Mouse (Mus musculus): ENCODE measurements at regions not wholly inside any gene's neighbourhood (a gene's known extent, or its start where the extent isn't known, plus 50 kb on each side); places are given as distances from the start of the nearest gene placed in this dataset.

DNA sequence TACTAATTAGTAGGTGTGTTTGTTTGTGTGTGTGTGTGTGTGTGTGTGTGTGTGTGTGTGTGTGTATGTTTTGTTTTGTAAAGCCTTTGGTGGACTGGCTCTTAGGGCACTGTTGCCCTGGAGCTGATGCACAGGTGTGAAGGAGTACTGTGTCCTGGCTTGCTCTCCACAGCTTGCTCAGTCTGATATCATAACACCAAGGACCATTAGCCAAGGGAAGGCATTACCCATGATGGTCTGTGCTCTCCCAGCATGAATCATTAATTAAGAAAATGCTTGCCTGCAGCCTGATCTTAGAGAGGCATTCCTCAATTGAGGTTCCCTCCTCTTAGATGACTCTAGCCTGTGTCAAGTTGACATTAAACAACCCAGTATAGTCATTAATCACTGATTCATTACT is 54.7 kb downstream of the Spry2 start:
- no peak for DNase-seq (ENCODE audit: low spot score in 2 of 2)

DNA sequence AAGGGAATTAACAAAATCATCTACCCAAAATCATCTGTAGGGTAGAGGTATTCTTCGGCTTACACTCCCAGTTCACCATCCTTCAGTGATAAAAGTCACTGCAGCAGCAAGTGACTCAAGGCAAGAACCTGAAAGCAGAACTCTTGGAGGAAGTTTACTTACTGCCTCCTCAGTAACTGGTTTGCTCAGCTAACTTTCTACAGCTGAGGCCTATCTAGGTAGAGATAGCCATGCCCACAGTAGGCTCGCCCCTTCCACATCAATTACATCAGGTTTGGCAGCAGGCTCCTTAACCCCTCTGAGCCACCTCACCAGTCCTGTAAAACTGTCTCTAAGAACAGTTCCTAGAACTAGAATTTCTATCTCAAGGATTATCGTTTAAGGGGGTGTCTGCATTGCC is 59.1 kb downstream of the Spry2 start:
- no peak for DNase-seq (ENCODE audit: low spot score in 2 of 2)

DNA sequence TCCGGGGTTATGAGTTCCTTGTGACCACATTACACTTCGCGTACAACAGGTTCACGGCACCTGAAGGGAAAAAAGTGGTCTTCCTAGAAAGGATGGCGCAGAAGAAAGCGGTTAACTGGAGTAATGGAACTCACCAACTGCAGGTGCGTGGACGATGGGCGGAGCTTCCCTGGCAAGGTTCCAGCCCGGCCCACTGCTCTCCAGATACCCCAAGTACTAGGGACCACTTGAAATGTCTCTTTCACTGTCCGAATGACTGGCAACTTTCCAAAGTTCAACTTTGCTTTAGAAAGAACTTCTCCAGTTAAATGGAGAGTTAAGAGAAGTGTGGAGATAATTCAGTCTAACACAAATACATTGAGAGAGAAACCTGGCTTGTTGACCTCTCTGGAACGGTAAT is 65.9 kb downstream of the Spry2 start:
- DNase-seq (ENCODE audit: low spot score in 2 of 2): no peak

DNA sequence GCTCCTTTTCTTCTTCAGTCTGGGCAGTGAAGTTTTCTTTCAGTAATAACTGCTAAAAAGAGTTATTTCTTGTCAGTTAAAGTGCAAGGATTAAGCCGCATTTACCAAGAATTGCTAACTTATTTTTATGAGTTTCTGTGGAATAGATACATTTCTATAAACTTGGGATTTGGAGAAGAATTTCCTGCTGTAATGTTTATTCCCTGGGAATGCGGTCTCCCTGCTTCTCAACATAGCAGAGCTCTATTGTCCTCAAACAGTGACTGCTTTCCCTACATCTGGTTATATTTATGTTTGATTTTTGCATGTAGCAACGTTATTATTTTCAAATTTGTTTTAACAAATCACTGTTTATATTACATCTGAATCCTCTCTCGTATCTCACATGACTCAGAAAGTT is 66.3 kb downstream of the Spry2 start:
- DNase-seq (ENCODE audit: low spot score in 2 of 2): no peak

DNA sequence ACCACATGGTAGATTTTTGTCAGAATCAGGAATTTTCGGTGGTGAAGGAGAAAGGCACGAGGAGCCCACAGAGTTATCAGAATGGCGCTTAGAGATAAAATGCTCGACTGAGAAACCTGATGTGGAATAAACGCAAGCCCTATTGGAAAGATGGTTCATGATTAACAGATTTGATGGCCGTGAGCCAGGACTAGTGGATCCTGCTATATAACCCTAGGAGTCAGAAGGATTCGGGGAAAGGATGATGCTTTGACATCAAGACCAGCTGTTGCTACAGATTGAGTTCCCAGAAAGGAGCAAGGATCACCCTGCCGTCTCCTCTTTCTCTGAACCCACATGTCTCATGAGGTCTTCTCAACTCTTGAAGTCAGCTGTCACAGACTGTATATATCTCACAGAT is 73.5 kb downstream of the Spry2 start:
- no peak for DNase-seq (ENCODE audit: low spot score in 2 of 2)

DNA sequence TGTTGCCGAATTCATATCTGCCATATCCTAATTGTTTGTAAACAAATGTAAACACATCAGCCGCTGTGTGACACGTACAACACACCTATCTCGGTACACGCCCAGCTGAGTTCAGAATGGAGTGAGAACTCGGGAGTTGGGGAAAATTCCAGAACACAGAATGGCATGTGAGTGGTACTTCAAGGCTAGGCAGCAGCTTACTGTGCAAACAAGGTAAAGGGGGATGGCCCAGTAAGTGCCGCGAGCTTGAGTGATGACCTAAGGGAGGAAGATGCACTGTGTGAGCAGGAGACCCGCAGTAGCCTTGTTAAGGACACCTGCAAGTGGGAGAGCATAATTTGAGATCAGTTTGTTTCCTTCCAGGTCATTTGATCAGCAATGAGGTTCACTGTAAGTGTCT is 74.0 kb downstream of the Spry2 start:
- no peak for DNase-seq (ENCODE audit: low spot score in 2 of 2)

DNA sequence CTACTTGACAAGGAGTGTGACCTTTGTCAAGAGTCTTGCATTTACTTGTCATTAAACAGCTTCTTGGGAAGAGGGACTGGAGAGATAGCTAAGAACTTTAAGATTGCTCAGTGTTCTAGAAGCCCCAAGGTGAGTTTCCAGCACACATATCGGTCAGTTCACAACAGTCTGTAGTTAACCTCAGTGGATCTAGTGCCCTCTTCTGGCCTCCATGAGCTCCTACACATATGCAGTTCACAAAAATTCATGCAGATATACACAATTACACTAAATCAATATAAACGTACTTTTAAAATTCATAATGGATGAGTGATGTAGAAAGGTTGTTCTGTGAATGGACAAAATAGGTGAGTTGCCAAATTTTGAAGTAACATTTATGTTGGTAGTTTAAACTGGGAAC is 77.1 kb downstream of the Spry2 start:
- no peak for DNase-seq (ENCODE audit: low spot score in 2 of 2)

DNA sequence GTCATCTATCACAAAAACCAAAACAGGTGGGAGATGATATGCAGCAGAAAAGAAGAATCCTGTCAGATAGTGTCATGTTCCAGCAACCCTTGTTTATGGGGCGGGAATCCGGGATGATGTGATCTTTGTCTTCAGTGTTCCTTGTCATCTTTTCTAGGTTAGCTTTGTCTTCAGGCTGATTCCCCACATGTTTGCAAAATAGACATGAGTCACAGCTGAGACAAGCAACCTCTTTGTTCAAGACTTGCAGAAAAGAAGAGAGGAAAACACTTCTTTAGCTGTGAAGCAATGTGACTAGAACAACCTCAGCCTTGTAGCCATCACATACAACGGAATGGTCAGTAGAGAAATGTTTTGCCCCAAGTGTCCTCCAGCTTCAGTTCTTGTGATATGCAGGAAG is 77.8 kb downstream of the Spry2 start:
- no peak for DNase-seq (ENCODE audit: low spot score in 2 of 2)

DNA sequence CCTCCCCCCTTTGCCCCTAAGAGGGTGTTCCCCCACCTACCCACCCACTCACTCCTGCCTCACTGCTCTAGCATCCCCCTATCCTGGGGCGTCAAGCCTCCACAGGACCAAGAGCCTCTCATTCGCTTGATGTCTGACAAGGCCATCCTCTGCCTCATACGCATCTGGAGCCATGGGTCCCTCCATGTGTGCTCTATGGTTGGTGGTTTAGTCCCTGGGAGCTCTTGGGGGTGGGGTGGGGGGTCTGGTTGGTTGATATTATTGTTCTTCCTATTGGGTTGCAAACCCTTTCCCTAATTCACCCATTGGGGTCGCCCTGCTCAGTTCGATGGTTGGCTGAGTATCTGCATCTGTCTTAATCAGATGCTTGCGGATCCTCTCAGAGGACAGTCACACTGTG is 79.1 kb downstream of the Spry2 start:
- no peak for DNase-seq (ENCODE audit: low spot score in 2 of 2)

DNA sequence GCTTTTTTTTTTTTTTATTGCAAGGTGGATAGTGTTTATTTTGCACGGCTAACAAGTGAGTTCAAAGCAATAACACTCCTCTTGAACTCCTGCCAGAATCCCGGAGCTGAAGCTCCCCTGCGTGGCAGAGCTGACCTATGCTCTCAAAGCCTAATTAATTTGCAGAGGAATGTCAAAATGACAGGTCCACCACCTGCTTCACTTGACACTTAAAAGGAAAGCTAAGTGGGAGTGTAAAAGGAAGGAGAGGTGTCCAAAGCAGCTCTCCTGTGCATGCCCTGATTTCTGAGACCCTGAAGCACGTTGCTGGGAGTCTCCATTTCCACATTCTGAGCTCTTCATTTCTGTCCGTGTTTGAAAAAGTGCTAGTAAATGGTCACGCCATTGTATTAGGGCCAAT is 80.8 kb downstream of the Spry2 start:
- no peak for DNase-seq (ENCODE audit: low spot score in 2 of 2)

DNA sequence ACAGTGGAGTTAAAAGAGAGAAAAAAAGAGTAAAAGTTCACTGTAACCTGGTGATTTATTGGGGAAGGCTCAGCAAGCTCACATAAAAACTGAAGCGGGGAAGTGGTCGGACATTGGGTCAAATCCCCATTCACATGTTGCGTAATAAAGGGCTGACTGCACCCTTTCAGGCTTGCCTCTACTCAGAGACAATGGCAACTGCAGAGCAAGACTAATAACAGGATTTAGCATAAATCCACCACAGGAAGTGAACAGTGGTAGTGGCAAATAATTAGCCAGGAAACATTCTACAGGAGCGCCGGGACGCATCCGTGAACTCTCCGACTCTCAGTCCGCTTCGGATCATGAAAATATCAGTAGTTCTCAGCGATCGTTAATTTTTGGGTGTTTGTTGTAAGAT is 81.3 kb downstream of the Spry2 start:
- no peak for DNase-seq (ENCODE audit: low spot score in 2 of 2)

DNA sequence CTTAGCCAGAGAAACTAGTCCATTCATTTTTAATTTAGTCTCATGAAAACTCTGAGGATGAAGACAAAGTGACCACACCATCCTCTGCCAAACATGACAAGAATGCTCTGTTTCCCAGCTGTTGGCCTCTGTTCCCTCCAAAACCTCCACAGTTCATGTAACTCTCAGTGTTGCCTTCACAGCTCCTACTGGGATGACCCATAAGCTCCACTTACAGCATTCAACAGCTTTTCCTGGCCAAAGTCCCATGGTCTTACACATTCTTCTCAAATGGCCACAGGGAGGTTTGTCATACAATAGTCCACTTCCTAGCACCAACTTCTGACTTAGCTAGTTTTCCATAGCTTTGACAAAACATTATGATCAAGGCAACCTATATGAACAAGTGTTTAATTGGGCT is 83.0 kb downstream of the Spry2 start:
- DNase-seq (ENCODE audit: low spot score in 2 of 2): no peak

DNA sequence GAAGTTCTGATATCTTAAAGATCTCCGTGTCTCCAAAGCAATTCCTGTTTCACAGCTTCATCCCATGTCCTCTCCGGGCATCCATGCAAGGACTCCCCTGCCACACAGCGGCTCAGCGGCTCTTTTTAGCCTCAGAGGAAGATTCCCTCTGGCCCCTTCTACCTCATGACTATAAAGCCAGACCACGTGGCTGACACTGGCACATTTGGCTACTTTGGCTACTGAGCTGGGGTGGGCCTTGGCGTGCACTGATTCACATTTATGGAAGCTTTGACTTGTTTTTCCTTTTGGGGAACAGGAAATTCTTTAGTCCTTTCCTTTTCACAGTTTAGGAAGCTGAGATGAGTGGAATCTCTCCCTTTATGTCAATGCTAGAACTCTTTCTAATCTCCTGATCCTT is 83.5 kb downstream of the Spry2 start:
- DNase-seq (ENCODE audit: low spot score in 2 of 2): no peak

DNA sequence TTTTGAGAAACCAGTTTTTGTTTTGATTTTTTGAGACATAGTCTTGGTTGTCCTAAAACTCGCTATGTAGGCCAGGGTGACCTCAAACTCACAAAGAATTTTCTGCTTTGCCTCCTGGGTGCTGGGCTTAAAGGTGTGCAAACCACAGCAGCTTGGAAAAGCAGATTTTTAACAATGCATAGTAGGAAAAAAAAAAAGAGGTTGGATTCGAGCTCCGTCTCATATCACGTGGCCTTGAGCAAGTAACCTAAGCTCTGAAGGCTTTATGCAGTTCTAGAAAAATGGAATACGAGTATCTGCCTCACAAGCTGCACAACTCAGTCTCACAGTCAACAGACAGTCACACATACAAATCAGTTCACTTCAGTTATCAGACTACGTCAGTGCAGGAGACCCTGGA is 90.9 kb downstream of the Spry2 start:
- DNase-seq (ENCODE audit: low spot score in 2 of 2): no peak

DNA sequence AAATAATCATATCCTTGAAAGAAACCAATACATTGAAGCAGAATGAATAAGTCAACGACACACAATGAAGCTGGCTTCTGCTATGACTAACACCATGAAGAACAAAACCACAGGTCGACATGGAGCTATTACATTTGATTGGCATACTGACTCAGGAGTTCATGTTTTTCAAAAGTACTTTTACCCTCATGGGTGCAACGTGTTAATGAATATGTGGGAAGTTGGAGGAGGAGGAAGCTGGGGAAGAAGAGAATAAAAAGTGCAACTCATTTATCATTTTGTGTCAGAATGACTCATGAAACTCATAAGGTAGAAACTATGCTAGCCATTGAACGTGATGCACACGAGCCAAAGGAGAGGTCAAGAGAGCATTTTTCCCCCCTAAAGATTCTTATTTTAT is 91.3 kb downstream of the Spry2 start:
- no peak for DNase-seq (ENCODE audit: low spot score in 2 of 2)

DNA sequence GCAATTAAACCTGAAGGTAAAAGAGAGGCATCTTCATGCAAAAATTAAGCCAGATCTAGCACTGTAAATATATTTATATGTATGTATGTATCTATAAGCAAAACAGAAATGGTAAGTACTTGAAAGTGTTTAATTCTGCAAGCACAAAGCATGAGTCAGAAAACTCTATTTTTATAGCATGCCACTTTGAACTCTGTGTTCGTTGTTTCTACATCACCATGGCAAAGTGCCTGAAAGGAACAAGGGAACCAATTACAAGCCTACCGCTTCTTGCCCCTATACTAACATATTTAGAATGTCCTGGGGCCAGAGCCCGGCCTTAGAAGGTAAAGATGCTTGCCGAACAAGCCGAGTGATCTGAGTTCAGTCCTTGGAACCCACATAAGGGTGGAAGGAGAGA is 91.9 kb downstream of the Spry2 start:
- no peak for DNase-seq (ENCODE audit: low spot score in 2 of 2)

DNA sequence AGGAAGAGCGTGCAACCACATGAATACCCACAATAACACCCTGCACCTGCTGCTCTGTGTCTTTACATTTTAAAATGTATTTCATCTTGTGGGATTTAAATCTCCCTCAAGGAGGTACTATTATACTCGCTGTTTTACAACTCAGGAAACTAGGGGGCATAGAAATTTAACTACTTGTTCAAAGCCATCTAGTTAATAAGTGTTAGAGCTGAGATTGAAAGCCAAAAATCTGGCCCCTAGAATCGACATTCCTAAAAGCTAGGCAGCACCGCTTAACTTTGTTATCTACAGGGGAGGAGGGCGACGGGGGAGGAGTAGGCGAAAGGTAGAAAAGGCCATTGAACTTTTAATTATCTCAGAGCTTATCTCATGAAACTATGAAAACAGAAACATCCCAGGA is 93.3 kb downstream of the Spry2 start:
- DNase-seq (ENCODE audit: low spot score in 2 of 2): no peak

DNA sequence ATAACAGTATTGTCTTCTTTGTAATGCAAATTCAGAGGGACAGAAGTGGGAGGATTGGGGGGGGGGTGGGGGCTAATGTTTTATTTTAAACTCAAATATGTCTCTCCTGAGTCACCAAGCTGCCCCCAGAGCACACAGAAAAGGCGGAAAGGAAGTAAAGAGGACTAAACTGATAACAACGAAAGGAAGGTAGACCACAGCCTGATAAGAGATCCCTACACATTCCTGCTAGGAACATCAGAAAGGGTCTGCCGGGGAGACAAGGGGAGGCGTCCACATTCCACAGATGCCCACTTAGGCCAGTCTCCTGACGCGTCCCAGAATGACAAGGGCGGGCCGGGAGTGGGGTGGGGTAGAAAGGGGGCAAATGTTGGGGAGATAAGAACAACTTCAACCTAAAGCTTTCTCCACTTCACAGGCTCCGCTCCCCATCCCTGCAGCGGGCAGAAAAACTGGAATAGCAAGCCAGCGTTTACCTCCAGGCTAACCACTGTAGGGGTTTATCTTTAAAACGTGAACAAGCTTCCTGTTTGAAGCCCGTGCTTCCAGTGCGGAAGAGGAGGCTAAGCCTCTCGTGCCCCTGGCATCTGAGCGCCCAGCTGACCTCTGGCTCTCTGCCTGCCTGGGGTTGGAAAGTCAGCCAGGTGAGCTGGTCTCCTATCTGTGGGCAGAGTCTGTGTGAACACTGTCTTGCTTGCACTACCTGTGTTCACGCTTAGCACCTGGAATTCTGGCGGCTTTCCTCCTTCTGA is 93.9 kb downstream of the Spry2 start:
- no peak for DNase-seq (ENCODE audit: low spot score in 2 of 2)

DNA sequence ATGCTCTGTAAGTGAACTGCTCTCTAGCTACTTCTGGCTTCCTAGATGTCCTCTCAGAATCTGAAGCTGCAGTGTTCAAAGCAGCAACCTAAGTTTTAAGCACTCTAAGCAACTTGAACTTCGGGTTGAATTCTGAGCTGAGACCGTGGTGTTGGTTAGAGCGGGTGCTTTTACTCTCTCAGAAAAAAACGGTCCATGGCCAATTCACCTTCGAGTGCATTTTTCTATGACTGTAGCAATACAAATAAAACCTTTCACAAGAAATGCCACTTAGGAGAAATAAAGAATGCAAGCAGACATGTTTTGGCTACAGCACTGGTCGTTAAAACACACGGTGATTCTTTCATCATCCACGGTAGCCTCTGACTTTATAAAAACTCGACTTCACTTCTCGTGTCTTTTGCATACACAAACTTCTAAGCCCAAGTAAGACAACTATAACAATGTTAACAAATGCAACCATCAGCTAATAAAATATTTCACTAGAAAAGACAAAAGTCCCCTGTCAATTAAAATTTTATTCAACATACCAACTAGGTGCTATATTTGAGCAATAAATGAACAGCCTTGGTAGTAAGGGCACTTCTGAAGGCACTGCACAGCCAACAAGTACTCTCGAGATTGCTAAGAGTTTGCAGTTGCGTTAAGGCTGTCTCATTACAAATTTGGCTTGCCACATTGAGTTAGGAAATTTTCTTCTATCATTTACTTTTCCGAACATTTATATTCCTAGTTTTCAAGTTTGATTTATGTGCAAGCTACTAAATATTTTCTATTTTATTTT is 96.3 kb downstream of the Spry2 start:
- no peak for DNase-seq (ENCODE audit: low spot score in 2 of 2)

DNA sequence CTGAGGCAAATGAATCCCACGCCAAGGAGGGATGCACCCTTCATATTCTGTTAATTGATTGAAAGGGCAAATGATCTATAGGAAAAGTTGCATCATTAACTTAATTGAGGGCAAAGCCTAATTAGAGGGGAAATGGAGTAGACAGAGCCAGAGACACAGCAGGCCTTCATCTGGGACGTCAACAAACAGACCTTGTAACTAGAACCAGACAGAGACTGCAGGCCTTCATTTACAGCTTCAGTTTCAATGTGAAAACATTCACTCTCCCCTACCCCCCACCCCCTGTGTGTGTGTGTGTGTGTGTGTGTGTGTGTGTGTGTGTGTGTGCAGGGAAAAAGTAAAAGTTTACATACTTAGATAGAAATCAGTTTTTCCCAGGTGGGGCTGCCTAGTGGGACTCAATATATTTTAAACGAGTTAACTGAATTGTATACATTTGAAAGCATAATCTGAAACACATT is 97.2 kb downstream of the Spry2 start:
- DNase-seq (ENCODE audit: low spot score in 2 of 2): no peak

DNA sequence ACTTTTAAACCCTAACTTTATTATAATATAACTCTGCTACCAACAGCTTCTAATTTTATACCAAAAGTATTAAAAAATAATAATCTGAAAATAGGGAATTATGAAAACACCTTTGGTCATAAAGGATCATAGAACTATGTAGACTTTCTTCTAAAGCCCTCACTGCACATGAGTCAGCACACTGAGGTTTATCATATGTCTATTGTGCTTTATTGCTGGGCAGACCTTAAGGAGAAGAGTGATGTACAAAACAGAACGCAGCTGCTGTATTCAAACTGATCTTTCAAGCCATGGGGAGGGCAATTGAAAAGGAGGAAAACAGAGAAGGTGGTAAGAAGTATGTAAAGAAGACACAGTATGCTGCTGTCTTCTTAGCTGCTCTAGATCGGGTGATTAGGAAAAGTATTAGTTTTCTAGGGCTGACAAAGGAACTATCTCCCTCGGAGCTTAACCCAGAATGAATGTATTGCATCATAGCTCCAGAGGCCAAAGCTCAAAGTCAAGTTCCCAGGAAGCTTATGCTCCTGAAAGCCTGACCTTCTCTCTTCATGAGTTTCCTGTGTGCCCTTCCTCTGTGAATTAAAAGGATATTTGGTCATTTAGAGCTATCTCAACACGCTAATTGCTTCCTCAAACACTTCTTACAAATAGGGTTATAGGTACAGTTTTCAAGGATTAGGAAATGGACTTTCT is 103.5 kb downstream of the Spry2 start:
- no peak for DNase-seq (ENCODE audit: low spot score in 2 of 2)

DNA sequence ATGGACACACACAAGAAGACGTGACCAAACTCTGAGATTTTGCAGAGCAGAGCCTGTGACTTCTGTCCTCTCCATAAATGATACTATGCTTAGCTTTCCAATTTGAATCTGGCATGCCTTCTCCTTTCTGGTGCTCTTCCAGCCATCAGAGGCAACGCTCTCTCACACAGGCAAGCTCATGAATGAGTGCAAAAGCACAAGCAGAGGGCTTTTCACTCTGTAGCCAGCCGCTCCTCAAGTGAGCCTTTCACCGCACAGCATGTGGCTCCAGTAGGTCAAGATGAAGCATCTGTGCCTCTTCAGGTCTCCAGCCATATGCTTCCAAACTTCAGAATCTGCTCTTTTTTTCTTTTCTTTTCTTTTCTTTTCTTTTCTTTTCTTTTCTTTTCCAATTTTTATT is 106.2 kb downstream of the Spry2 start:
- no peak for DNase-seq (ENCODE audit: low spot score in 2 of 2)

DNA sequence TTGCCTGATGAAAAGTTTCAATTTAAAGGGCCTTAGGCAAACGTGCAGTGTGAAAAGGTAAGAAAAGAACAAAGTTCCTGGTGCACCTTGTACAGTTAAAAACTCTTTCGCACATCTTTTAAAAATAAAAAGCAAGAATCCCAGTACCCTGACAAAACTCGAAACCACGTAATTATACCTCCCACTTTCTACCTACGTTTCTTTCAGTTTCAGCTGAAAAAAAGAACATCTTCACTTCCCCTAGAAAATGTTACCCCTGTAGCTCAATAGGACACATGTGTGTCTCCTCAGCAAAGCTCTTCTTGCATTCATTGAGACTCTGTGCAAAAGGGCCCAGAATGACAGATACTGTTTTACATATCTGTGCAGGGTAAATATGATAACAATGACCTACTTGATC is 113.2 kb downstream of the Spry2 start:
- DNase-seq (ENCODE audit: low spot score in 2 of 2): no peak

Data from right cerebral cortex, adult 2 months (tissue).